Mouse (Mus musculus) ES-E14 (cell line): ENCODE results near the gene Psmb9.

Experiments
- CHD2 ChIP-seq: IDR thresholded peaks from 2 replicates; pipeline ENCODE4 v1.6.1; 2014; ENCODE audit warnings: mild to moderate bottlenecking, low read depth, low read length, inconsistent platforms
- HCFC1 ChIP-seq: IDR thresholded peaks from 2 replicates; pipeline ENCODE4 v1.6.1; 2012; ENCODE audit warnings: low read length, inconsistent platforms, borderline replicate concordance; ENCODE audit not compliant: insufficient read depth
- MAFK ChIP-seq: IDR thresholded peaks from 2 replicates; pipeline ENCODE4 v1.6.1; 2014; ENCODE audit warnings: mild to moderate bottlenecking, low read depth, low read length, inconsistent platforms; ENCODE audit not compliant: insufficient read depth
- ZC3H11A ChIP-seq: IDR thresholded peaks from 2 replicates; pipeline ENCODE4 v1.6.1; 2012; ENCODE audit warnings: low read depth, mild to moderate bottlenecking, inconsistent platforms, low read length, borderline replicate concordance
- ZNF384 ChIP-seq: IDR thresholded peaks from 2 replicates; pipeline ENCODE4 v1.6.1; 2012; ENCODE audit warnings: low read depth, low read length, inconsistent platforms

DNA sequence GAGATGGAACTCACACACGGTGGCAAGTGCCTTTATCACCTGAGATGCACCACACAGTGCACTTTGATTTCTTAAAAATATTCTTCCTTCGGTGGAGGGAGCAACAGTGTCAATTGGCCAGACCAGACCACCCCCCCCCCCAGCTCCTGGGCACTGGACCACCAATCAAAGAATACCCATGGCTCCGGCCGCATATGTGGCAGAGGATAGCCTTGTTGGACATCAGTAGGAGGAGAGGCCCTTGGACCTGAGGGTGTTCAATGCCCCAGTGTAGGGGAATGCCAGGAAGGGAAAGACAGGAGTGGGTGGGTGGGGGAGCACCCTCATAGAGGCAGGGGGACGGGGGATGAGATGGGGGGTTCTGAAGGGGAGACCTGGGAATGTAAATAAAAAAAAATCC lies 19.2 kb upstream of the Psmb9 start:
- no peak for TF ChIP-seq ZC3H11A
- TF ChIP-seq CHD2 = no peak
- TF ChIP-seq MAFK = no peak
- no peak for TF ChIP-seq HCFC1
- TF ChIP-seq ZNF384 = no peak
